Mouse (Mus musculus): ENCODE data around the gene Pgr.

- TF ChIP-seq POLR2A (IDR thresholded peaks at IDR 0.05; ENCODE audit: low read depth, low read length) (no peak), CTCF (IDR thresholded peaks at IDR 0.05; ENCODE audit: borderline replicate concordance, insufficient read depth, low read length) (no peak)
Measured at GRCm38 (mm10) chr9:8900203-8901012, 775 bp downstream of the Pgr start.

All from embryonic fibroblast, embryonic 13.5 days (primary cell).